Mouse (Mus musculus) left cerebral cortex, postnatal 14 days (tissue): ENCODE measurements around the gene 1110051M20Rik. TPM values are rescaled to one million over a fixed set of nuclear protein-coding genes. Genes with fewer than 3 reads are reported as not detected.

Source experiments
- DNase-seq, 2 experiments: peaks; one replicate each; pipeline ENCODE4 v3.0.0; 2021 to 2022; ENCODE audit warnings: low spot score in 2 of 2, mixed read lengths in 1 of 2
- intact Hi-C: fragments of 180-260 bp; cut with DNase I; formaldehyde crosslinking; loops from one replicate; pipeline ENCODE4 v1.15.1; 2025
- total RNA-seq, 2 experiments: library from RNA; stranded (reverse); gene quantifications; 2 replicates each; pipeline ENCODE4 v1.2.3; 2021

The 1110051M20Rik gene
- total RNA-seq, 2 experiments from 2014 or later = 84.7 to 89.4 TPM

DNA sequence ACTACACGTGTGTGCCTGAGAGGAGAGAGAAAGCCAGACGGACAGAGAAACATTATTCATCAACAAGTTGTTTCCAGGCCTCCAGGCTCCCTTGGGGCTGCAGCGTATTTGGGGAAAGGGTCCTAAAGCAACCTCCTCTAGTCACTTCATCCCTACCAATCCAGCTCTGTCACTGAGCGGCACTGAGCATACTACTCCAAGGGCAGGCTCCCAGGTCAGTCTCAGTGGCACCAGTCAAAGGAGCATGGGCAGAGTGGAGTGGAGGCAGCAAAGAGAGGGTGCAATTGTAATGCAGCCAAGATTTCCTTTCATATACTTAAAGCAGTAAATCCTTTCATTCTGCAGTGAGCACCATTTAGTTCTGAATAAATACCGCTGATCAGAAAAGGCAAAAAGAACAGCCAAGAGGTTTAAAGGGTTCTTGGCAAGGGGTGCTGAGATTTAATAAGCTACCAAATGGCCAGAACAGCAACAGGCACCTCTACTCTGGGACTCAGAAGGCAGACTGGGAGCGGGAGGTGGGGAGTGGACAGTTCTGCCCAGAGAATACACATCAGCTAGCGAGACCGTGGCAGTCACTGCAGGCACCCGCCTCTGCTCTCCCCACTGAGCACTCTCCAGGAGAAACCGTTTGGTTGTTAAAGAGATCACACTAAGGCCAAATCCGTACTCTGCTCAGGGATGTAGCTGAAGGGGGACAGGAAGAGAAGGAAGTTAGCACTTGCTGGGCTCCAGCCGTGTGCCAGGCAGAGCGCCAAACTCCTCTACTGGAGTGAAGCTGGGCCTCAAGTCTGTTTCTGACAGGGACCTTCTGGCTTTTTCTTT is 159.9 kb downstream of the 1110051M20Rik start:
- intact Hi-C loops = loop anchor here (5.0 kb wide), 1 partner anchor 173 kb away; the partner anchor contains the start of gene Lrp4
- DNase-seq = peak in 1 of 2 experiments; percentile 71

DNA sequence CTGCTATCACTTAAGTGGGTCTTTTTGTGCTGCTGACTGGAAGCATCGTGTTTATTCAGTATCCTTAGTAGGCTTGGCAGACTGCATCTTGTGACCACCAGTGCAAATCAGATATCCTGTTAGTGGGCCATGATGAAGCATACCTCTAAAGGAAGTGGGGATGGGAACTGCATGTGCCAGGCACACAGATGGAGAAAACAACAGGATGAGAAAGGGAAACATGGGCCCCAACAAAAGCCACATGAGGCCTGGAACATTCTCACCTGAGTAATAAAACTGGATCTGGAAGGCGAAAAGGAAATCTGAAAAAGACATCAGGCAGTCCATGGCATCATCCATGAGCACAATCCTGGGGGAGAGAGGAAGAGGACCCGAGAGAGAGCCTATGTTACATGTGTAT is 160.5 kb downstream of the 1110051M20Rik start:
- intact Hi-C loops = no loop called here

DNA sequence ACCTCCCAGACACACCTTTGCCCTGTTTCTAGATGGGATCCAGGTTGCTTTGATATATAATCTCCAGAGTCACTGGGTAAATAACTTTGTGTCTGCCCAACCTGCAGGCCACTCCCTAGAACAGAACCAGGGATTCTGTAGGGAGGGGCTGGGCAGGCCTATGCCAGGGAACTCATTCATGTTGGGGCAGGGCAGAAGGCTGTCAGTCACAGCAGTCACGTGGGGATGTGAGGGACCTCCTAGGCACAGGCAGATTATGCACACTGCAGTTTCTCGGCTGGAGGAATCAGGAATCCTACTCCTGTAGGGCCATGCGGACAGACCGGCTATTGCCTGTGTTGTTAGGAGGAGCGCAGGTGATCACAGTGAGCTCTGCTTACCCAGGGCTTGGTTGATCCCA is 163.1 kb downstream of the 1110051M20Rik start:
- no peak for DNase-seq
- intact Hi-C loops = no loop called here

More for the DNA sequence above, 160.5 kb downstream of the 1110051M20Rik start:
- DNase-seq = no peak

DNA sequence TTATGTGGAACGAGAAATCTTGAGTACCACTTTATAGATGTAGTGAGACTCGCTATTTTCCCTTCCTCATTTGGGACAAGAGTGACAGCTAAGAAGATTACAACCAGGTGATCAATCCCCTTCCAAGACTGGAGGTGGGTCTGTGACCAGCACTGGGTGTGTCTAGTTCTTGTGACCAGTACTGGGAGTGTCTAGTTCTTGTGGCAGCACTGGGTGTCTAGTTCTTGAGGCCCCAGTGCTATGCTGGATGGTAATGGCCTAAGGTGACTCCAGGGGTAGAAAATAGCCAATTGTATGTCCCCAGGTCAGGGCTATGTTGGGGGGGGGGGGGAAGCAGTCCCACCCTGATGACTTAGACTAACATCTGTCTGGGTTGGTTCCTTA is 165.1 kb downstream of the 1110051M20Rik start:
- DNase-seq = no peak
- intact Hi-C loops = no loop called here

DNA sequence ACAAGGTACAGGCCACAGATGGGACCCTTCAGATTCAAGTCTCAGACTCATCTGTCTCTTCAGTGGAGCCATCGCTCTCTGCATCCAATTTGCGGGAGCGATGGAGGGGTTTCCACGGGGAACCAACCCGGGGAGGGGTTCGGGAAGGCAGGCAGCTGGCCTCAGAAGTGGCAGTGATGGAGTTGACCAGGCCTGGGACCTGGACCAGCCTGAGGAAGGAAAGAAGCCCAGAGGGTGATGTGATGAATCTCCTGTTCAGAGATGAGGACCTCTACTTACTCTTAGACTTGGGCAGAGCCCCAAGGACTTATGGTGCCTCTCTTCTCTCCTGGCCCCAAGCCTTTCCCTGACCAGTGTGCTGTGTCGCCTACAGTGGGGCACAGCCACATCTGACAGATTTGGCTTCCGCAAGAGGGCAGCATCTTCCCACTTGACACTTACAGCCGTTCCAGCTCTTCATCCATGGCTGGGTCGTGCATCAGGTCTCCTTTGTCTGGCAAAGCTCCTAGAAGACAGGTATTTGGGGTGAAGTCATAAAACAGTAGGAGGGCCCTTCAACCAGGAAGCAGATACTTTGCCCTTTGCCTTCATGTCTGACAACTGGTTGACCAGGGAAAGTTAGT is 165.6 kb downstream of the 1110051M20Rik start:
- intact Hi-C loops = no loop called here
- peak; percentile 49 to 64 for DNase-seq

DNA sequence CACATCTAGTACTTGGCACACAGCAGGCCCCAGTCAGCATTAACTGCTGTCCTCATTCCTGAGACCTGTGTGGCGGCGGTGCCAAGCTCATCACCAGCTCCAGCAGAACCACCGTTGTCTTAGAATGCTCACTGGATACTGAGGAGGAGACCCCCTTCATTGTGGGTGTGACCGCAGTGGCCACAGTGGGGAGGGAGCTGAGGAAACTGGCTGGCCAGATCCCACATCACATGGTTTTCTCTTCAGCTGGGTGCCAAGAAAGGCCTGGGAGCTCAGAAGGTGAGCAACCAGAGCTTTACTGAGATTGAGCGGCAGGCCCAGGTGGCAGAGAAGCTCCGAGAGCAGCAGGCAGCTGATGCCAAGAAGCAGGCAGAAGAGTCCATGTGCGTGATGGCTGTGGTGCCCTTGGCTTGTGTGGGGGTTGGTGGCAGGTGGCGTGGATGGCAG is 174.8 kb downstream of the 1110051M20Rik start:
- no peak for DNase-seq
- intact Hi-C loops = no loop called here

DNA sequence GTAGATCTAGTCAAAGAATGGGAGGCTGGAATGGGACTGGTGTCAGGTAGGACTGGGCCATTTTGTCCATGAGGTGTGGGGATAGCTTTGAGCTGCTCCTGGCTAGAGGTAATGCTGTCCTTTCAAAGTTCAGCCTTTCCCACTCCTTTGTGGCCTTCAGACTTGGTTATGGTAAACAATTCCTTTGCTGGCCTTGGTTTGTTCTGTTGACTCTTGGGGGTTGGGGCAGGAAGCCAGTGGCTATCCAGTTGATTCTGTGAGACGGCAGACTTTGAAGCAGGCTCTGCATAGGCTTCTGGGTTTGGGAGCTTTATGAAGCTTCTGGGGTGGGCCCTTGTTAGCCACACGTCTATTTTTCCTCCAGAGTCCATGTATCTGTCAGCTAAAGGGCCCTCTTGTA is 175.8 kb downstream of the 1110051M20Rik start:
- DNase-seq = no peak
- intact Hi-C loops = no loop called here

DNA sequence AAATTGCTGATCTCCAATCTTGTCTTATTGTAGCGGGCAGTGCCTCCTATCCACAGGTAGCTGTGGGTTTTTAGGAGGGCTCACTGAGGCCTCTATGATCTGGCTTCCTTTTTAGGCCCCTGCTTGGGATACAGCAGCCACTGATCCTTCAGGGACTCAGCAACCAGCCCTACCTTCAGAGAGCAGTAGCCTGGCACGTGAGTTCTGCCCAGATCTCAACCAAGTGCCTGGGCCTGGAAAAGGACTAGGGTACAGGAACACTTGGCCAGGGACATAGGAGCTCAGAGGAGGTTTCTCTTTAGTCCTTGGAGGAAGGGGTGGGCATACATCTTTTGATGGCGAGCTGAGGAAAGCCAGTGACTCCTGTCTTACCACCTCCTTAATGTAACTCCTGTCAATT is 176.5 kb downstream of the 1110051M20Rik start:
- DNase-seq = no peak
- intact Hi-C loops = no loop called here

DNA sequence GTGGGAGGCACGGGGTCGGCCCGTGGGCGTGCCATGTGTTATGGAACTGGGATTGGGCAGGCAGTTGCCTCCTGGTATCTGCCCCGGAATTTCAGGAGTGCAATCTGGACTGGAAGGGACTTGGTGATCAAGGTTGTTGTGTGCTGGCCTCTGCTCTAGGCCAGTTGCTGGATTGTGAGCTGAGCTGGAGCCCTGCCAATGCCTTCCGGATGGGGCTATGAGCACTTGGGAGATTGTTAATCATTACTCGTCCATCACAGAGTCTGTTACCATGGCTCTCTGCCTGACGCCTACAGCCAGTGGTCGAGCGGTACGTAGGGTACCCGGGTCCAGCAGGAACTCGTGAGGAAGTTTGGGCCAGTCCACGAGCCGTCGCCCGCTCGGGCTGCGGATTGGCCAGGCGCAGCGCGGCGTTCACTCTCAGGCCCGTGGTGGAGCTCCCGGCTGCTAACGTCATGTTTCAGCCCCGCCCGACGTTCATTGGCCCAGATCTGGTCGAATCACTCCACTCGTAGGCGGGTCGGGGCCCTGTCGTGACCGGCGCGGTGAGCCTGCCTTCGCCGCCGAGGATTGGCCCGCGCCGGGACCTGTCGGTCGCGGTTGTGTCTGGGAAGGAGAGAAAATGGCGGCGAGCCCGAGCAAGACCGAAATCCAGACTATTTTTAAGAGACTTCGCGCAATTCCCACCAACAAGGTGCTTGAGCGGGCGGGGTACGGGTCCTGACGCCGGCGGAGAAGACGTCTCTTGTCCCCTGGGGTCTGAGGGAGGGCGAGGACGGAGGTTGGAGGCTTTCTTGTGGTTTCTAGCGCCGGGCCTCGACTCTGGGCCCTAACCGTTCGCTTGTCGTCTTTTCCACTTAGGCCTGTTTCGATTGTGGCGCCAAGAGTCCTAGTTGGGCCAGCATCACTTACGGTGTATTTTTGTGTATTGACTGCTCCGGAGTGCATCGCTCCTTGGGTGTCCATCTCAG is 179.5 kb downstream of the 1110051M20Rik start, which contains the start of gene Arfgap2:
TSS of gene Arfgap2 (plus strand) at position 264 of the 971 bp plus-strand sequence.
- intact Hi-C loops = loop anchor here (2.0 kb wide), 1 partner anchor 62 kb away; the partner anchor contains the start of genes Acp2 and Nr1h3
- peak; percentile 99 for DNase-seq

DNA sequence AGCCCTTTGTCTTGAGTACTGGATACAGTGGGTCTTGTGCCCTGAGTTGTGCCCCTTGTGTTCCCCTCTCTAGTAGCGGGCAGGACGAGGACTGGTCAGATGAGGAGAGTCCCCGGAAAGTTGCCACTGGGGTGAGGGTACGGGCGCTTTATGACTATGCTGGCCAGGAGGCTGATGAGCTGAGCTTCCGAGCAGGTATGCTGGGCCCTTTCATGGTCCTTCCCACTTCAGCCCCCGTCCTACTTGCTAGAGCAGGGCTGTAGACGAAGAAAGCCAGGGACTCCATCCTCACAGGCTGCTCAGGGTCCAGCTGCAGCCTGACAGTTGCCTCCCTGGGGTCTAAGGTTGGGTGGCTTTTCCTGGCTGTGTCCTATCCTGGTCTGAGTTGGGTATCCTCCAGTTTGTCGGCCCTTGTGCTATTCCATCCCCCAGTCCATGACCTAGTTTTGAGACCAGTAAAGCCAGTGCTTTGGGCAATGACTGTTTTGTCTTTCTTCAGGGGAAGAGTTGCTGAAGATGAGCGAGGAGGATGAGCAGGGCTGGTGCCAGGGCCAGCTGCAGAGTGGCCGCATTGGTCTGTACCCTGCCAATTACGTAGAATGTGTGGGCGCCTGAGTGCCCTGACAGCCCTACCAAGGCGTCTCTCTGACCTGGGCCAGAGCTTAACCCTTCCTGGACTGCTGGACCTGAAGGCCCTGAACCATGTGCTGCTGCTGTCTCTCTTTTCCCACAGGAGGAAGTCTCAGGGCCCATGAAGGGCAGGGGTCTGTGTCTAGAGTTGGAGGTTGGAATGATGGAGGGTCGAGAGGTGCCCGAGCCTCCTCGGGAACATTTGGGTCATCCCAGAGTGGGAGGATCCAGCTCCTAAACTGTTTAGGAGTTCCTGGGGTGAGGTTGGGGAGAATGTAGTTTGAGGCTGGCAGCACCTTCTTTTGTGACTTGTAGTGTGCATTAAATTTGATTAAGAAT is 180.5 kb downstream of the 1110051M20Rik start:
- intact Hi-C loops = loop anchor here (2.0 kb wide), 1 partner anchor 61 kb away; the partner anchor contains the start of genes Acp2 and Nr1h3
- DNase-seq = no peak

DNA sequence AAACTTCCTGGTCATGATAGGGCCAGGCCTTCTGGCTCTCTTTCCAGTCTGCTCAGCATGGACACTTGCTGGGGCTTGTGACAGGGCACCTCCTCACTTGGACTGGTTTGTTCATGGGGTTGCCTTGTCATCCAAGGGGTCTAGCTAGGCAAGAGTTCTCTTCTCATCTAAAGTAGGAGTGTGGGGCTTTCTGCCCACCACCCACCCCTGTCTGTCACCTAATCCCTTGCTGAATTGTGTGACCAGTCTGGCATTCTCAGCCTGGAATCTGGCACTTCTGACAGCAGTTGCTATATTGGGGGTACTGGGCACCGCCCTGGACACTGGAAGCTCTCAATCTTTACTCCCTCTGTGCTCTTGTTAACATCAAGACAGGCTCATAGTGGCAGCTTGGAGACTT is 185.0 kb downstream of the 1110051M20Rik start:
- DNase-seq = no peak
- intact Hi-C loops = no loop called here

DNA sequence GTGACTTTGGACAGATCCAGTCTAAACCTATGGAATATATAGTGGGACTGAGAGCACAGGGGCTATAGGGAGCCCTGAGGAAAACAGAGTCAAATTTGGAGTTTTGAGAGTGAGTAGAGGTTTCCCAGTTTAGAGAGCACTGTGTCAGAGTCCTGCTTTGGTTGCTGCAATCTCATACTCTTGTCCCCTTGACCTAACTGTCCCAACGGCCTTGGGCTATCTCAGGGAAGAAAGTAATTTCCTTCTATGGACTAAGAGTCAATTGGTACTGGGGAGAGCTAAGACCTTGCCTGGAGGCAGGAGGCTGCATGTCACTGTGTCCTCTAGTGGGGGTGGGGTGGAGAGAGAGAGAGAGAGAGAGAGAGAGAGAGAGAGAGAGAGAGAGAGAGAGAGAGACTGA is 185.7 kb downstream of the 1110051M20Rik start:
- intact Hi-C loops = no loop called here
- DNase-seq = no peak

DNA sequence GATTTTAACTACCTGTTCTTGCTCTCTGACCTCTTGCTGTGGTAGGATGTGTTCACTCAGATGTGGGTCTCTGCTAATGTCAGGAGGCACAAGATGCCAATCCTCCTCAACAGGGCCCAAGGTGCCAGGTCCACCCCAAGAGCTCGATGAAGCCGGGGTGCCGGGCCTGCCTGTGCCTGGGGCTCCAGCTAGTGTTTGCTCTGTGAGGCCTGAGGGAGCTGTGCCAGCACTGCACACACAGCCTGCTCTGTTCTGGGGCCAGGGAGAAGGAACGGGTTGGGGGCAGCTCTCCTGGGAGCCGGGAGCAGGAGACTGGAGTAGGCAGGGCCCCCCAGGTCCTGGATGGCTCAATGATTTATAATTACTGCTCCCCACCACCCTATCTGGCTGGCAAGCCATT is 186.4 kb downstream of the 1110051M20Rik start:
- peak; percentile 52 to 58 for DNase-seq
- intact Hi-C loops = no loop called here

DNA sequence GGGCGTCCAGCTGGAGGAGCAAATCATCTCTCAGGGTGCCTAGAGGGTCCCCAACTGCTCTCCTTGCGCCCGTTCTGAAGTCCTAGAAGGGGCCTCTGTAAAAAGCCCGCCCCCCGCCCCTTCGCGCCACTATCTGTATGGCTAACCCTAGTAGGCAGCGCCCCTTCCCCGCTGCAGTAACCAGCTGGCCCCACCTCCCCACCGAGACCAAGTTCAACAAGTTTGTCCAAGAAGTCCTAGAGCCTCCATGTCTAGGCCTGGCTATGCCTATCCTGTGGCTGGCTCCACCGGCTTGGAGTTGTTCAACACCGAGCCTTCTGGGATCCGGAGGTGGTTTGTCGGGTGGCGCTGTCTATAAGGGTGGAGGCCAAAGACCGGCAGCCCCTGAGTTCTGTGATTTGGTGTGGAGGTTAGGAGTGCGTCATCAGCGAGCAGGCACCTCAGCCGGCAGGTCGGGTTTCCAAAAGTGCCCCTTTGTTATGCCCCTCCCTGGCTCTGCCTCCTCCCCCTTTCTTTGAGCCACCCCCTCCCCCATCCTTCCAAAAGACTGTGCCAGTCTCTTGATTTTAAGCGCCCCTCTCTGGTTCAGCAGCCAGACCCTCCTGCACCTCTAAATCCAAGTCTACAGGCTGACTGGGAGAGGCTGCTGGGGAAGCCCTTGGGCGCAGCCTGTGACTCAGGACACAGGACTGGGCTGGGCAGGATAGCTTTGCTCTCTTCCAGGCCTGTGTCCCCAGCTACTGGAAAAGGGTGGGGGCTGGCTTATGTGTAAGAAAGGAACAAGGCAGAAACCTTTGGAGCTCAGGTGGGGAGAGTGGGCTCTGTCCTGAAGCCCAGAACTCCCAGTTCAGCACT is 187.2 kb downstream of the 1110051M20Rik start:
- intact Hi-C loops = no loop called here
- peak in 1 of 2 experiments; percentile 44 for DNase-seq

DNA sequence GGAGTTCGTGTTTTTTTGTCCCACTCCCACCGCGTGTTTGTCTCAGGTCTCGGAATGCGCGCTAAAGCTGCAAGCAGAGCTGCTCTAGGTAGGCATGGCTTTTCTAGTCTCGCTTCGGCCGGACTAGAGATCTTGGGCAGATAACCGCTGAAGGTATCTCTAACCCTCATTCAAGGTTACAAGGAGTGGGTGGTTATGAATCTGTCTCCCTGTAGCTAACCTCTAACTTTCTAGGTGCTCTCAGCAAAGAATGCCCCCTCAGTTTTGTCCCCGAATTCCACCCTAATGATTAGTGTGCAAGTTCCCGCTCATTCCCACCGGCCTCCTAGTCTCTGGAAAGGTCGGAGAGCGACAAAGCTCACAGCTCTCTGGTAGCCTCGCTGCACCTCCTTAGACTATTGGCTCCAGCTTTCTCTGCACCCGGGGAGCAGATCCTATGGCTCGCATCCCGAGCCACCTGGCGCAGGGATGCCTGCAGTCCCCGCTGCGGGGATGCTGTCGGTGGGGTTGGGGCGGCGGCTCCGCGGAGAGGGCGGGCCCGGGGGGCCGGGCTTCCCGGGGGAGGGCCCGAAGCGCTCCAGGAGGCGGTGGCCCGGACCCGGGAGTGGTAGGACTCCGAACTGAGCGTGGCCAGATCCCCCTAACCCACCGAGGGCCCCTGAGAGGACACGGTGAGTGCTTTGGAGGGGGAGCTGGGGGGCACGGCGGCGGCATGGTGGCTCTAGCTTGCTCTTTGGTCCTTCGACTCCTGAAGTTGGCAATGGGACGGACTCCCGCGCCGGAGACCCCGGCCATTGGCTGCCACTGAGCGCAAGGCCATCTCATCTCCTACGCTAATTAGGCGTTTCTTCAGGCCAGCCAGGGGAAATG is 188.0 kb downstream of the 1110051M20Rik start:
- intact Hi-C loops = no loop called here
- peak in 1 of 2 experiments; percentile 63 for DNase-seq

DNA sequence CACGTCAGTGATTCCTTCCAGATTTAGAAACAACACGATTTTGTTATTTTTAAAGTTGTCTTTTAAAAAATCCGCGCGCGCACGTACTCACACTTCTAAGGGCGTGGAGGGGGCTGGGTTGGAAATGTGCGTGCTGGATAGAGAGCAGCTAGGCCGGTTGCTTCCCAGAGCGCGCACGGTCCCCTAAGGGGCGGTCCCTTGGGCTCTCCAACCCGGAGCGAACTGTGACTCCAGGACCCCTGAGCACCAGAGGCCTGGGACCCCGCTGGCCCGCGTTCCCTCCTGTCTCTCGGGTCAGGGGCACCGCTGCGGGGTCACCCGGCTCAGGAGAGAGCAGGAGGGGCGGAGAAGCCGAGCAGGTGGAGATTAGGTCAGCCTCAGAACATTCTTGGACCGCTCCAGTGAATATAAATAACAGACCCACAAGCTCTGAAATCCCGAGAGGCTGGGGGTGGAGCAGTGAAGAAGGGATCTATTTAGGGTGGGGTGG is 188.8 kb downstream of the 1110051M20Rik start, which contains the start of gene Pacsin3:
TSS of gene Pacsin3 (plus strand) at position 294 of the 490 bp plus-strand sequence.
- intact Hi-C loops = no loop called here
- peak; percentile 71 to 85 for DNase-seq
